Mouse (Mus musculus): ENCODE measurements around the gene Tex2. TPM values are rescaled to one million over a fixed set of nuclear protein-coding genes. Genes with fewer than 3 reads are reported as not detected.
"Not testable (repeated sequence)": the region's sequence is repeated elsewhere in the genome, so short reads cannot be mapped to it uniquely, and the experiment has no call there.

Tex2 gene
- total RNA-seq, 2 experiments from 2014 or later: 18.9 to 41.8 TPM

DNA sequence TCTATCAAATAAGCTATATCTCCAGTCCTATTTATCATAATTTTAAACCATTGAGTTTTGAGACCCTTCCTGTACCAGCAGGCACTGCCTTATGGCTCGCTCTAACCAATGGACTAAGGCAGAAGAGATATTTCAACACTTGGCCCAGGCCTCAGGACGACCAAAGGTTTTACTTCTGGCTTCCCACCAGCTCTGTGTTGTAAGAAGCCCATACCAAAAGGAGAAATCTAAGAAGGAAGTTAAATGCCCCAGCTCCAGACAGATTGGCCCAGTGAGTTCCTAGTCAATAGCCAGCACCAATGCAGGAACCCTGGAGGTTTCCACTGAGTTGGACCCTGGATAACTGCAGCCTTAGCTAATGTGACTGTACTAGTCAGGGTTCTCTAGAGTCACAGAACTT lies 10.4 kb upstream of the Tex2 start:
- ATAC-seq (replicated peaks; ENCODE audit: low FRiP score, poor library complexity, severe bottlenecking): no peak

DNA sequence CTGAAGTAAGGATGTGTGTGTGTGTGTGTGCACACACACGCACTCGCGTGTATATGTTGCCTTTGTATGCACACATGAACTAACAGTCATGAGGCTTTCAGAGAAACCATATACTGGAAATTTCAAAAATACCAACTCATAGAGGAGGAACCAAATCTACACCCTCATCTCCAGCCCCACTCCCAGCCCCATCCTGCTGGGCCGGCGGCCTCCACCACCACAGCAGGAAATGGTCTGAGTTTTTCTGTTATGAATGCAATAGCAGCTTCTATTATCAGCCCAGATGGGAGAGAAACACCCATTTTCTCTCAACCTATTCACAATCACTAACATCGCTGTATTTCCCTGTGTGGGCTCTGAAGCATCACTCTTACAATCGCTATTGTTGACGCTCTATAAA lies 8.8 kb upstream of the Tex2 start:
- no peak for ATAC-seq (replicated peaks; ENCODE audit: low FRiP score, poor library complexity, severe bottlenecking)

GRCm38 (mm10) chr11:106618768-106619167 lies 5.5 kb upstream of the Tex2 start:
- ATAC-seq (replicated peaks; ENCODE audit: low FRiP score, poor library complexity, severe bottlenecking): not testable (repeated sequence)

GRCm38 (mm10) chr11:106617821-106618580 lies 4.8 kb upstream of the Tex2 start:
- ATAC-seq (replicated peaks; ENCODE audit: low FRiP score, poor library complexity, severe bottlenecking): no peak

DNA sequence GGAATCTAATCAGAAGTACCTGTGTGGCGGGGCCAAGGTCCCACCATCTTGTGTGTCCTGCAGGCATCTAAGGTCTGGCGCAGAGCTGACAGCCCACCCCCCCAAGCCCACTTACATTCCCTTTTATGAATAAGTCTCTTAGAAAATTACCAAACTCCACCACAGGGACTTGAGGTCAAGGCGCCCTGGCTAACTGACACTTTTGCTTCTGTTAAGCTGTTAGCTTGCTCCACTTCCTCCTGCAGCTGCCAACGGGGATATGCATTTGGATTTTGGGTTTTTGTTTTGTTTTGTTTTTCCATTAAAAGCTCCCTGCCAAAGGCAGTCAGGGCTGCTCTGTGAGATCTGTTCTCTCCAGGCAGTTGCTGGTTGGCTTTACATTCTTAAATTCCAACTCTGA lies 2.3 kb upstream of the Tex2 start:
- ATAC-seq (replicated peaks; ENCODE audit: low FRiP score, poor library complexity, severe bottlenecking): no peak

DNA sequence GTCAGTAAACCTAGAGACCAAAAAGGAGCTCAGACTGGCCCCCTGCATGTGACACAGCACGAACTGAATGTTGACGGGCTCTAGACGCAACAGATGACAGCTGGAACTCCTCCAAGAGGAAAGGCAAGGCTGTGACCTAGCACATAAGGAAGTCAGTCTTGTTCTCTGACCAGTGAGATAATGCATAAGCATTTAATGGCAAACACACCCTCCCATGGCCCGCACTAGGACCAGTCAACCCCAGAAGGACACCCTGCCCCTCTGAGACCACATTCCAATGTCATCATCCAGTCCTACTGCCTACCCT lies 1.1 kb upstream of the Tex2 start:
- ATAC-seq (replicated peaks; ENCODE audit: low FRiP score, poor library complexity, severe bottlenecking): no peak

DNA sequence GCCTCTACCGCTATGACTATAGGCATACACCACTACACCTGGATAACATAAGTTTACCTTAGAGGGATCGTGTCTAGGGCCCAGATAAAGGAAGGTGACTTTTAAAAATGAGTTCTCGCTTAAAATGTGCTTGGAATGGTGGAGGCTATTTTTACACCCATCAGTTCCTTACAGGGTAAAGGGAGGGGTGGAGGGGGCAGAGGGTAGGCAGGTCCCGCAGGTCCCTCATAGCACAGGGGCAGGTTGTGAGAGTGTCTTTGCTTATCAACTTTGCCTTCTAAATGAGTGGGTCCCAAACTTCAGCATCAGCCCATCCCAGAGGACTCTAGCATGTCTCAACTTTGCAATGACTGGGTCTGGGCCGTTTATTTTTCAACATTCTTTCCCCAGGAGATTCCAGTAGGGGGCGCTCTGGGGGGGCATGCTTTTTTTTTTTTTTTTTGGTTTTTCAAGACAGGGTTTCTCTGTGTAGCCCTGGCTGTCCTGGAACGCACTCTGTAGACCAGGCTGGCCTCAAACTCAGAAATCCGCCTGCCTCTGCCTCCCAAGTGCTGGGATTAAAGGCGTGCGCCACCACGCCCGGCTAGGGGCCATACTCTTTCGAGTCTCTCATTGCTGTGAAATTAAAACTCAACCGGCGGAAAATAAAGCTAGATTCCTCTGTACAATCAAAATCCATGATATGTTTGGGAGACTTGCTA lies 565 bp upstream of the Tex2 start:
- no peak for ATAC-seq (replicated peaks; ENCODE audit: low FRiP score, poor library complexity, severe bottlenecking)

DNA sequence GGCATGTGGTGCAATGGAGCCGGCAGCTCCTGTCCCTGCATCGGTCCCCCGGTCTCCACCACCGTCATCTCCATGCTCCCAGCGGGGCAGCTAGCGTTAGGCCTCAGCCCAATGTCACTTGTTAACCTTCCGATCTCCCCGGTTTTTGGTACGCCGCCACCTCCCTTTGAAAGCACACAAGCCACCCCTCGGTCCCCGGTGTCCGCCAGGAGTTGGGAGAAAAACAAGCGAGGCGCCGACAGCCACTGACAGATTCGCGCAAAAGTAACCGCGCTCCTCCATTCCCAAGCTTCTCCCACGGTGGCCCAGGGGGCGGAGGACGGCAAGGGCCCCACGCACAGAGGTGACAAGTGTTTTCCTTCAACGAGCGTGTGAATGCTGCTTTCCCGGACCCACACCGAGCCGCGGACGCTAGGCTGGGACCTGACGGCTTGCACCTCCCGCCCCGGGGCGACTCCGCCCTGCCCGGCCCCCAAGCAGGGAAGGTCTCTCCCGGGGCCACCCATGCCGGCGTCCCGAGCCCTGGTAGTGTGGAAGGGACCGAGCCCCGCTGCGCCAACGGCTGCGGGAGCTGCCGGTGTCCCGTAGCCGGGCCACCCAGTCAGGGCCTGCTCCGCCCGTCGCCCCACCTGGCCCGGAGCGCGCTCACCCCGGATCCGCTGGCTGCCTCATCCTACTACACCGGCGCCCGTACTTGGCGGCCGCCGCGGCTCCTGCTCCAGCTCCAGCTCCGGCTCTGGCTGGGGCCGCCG lies 838 bp downstream of the Tex2 start:
- ATAC-seq (replicated peaks; ENCODE audit: low FRiP score, poor library complexity, severe bottlenecking): peak; percentile 69

GRCm38 (mm10) chr11:106609731-106610130 lies 3.5 kb downstream of the Tex2 start:
- ATAC-seq (replicated peaks; ENCODE audit: low FRiP score, poor library complexity, severe bottlenecking): no peak

DNA sequence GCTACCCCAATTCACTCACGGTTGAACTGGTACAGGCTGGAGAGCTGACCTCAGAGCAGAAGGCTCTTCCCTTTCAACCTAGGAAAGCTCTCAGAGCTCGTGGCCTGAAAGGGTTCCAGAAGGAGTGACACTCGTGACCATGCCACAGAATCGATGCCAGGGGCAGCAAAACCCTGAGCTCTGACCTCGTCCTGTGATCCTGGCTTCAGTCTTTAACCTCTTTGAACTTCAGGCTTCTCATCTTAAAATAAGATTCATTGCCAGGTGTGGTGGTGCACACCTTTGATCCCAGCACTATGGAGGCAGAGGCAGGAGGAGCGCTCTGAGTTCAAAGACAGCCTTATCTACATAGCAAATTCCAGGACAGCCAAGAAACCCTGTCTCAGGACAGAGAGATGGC lies 5.9 kb downstream of the Tex2 start:
- ATAC-seq (replicated peaks; ENCODE audit: low FRiP score, poor library complexity, severe bottlenecking): no peak

DNA sequence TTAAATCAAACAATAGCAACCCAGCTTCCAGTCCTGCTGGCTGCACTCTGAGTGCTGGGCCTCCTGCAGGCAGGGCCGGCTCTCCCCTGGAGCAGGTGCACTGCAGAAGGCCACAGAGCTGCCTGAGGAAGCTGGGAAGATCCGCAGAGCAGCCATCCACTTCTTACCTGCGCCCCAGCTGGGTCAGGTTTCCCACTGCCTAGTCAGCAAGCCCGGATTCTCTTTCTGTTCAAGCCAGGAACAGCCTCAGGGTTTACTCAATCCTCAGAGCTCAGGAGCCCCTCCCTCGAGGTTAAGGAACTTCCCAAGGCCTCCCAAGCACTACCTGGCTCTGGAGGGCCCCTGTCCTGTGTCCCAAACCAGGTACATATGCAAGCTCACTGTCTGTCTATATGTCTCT lies 7.2 kb downstream of the Tex2 start:
- no peak for ATAC-seq (replicated peaks; ENCODE audit: low FRiP score, poor library complexity, severe bottlenecking)

DNA sequence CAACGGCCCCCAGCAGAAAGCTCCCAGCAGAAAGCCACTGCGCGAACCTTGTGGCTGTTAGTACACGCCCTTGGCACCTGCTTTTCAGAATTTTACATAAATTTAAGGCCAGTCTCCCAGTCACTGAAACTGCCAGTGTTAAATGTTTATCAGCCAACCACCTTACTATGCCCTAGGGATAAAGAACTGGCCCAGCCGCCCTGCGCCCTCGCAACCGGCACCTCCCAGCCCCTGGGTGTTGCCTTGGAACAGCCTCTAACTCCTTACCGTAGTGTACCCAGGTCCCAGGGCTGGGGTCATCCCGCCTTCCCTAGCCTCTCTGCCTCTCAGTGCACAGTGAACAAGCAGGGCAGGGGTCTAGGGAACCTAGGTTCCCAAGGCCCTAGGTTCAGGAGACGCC lies 10.0 kb downstream of the Tex2 start:
- peak; percentile 61 for ATAC-seq (replicated peaks; ENCODE audit: low FRiP score, poor library complexity, severe bottlenecking)

- ATAC-seq (replicated peaks; ENCODE audit: low FRiP score, poor library complexity, severe bottlenecking): no peak
Observed at GRCm38 (mm10) chr11:106600124-106600523, 13.1 kb downstream of the Tex2 start.

DNA sequence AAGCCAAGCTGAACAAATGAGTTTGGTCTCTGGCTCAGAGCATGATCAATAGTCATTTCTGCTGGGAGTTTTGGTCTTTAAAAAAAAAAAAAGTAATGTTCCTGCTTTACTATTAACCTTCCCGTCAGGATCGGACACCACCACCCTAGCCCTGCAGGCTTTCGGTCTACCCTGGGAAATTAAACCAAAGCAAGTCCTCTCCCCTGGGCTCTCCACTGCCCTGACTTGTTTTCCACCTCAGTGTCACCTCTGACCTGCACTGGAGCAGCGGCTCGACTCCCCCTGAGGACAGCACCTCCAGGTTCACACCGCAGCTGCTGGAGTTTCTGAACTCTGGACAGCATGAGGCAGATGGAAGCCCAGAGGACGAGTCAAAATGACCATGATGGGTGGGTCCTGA lies 13.9 kb downstream of the Tex2 start:
- ATAC-seq (replicated peaks; ENCODE audit: low FRiP score, poor library complexity, severe bottlenecking): no peak

GRCm38 (mm10) chr11:106598339-106598738 lies 14.9 kb downstream of the Tex2 start:
- ATAC-seq (replicated peaks; ENCODE audit: low FRiP score, poor library complexity, severe bottlenecking): no peak

DNA sequence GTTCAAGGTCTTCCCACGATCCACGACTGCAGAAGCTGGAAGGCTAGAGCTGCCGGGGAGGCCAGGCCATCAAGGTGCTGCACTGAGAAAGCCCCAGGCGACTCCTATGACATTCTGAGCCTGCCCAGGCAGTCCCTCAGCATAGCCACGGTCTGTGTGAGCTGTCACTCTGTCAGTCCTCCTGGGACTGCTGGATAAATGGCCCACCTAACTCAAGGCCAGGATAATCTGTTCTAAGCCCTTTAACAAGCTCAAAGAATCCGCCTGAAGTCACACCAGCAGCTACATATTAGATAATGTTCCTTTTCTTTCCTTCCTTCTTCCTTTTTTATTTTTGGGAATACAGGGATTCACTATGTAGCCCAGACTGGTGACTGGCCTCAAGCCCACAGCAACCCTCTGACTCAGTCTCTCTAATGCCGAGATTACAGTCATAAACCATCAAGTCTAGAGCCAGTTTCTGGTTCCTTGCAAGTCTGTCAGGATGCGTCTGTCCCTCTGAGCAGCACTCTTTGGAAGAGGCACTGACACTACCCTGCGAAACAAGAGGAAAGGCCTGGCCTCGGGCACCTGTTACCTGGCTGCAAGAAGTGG lies 15.4 kb downstream of the Tex2 start:
- no peak for ATAC-seq (replicated peaks; ENCODE audit: low FRiP score, poor library complexity, severe bottlenecking)

GRCm38 (mm10) chr11:106591183-106591582 lies 22.0 kb downstream of the Tex2 start:
- ATAC-seq (replicated peaks; ENCODE audit: low FRiP score, poor library complexity, severe bottlenecking): no peak

GRCm38 (mm10) chr11:106590143-106590542 lies 23.1 kb downstream of the Tex2 start:
- no peak for ATAC-seq (replicated peaks; ENCODE audit: low FRiP score, poor library complexity, severe bottlenecking)

GRCm38 (mm10) chr11:106588781-106589180 lies 24.4 kb downstream of the Tex2 start:
- no peak for ATAC-seq (replicated peaks; ENCODE audit: low FRiP score, poor library complexity, severe bottlenecking)

DNA sequence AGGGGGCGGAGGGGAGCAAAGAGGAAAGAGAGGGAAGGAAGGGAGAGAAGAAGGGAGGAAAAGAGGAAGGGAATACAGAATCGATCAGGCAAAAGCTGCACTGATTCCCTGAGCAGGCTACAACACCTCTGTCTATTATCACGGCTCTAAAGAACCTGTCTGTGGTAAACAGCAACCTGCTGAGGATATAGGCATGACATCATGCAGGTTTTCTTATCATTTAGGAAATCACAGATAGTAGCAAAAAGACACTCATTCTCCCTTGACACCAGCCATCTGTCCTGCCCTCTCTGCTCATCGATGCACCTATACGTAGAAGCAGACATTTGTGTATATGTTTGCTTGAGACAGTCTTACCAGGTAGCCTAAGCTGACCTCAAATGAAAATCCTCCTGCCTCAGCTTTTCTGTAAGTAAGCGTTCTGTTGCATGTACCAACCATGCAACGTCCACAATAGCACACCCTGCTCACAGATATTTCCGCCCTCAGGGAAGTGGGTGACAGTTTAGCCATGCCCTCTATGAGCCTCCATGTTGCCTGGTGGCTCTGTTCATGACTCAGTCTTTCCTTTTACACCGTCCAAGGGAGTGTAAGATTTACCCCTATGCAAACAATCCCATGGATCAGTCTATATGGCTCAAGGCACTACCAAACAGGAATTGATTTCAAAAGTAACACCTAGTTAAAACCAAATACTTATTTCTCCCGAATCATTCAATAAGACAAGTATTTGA lies 25.3 kb downstream of the Tex2 start:
- ATAC-seq (replicated peaks; ENCODE audit: low FRiP score, poor library complexity, severe bottlenecking): no peak

All from erythroid progenitor cell, adult 5-6 weeks (primary cell).